Mouse (Mus musculus) myocyte (in vitro differentiated cells): ENCODE results near the gene Slc41a2. TPM values are rescaled to one million over a fixed set of nuclear protein-coding genes. Genes with fewer than 3 reads are reported as not detected.

Experiments used
- H3K27me3 ChIP-seq: one replicate; pipeline ENCODE4 v1.6.1; 2011; ENCODE audit not compliant: control insufficient read depth, insufficient read depth, insufficient read length
- H3K36me3 ChIP-seq: one replicate; pipeline ENCODE4 v1.6.1; 2011; ENCODE audit not compliant: control insufficient read depth, insufficient read depth
- H3K4me2 ChIP-seq: one replicate; pipeline ENCODE4 v1.6.1; 2011; ENCODE audit warnings: low read depth, control low read depth
- H3K4me3 ChIP-seq: one replicate; pipeline ENCODE4 v1.5.1; 2011; ENCODE audit warnings: mild to moderate bottlenecking, control low read depth, moderate library complexity
- H3K79me2 ChIP-seq: one replicate; pipeline ENCODE4 v1.6.1; 2011; ENCODE audit not compliant: control insufficient read depth, insufficient read depth
- H3ac ChIP-seq: one replicate; pipeline ENCODE4 v1.6.1; 2011; ENCODE audit not compliant: control insufficient read depth, insufficient read length
- CEBPB ChIP-seq: IDR thresholded peaks from 2 replicates; pipeline ENCODE4 v1.6.1; 2011; ENCODE audit warnings: mild to moderate bottlenecking, moderate library complexity; ENCODE audit not compliant: poor library complexity, insufficient read depth, severe bottlenecking
- E2F4 ChIP-seq: IDR thresholded peaks from one replicate; pipeline ENCODE4 v1.6.1; 2011; ENCODE audit warnings: mild to moderate bottlenecking, control low read depth, moderate library complexity; ENCODE audit not compliant: insufficient read depth
- MAX ChIP-seq: IDR thresholded peaks from one replicate; pipeline ENCODE4 v1.6.1; 2011; ENCODE audit warnings: low read depth, mild to moderate bottlenecking, control low read depth
- MYOD1 ChIP-seq, 3 experiments: IDR thresholded peaks; one replicate each; pipeline ENCODE4 v1.6.1; 2011; ENCODE audit warnings: control low read depth in 2 of 3, low read depth in 2 of 3, mild to moderate bottlenecking in 2 of 3, moderate library complexity in 1 of 3; ENCODE audit not compliant: insufficient read length in 2 of 3, control insufficient read depth in 1 of 3
- MYOG ChIP-seq, 3 experiments: IDR thresholded peaks; one replicate each; pipeline ENCODE4 v1.6.1; 2011; ENCODE audit warnings: control low read depth in 2 of 3, low read depth in 2 of 3, mild to moderate bottlenecking in 2 of 3; ENCODE audit not compliant: insufficient read length in 2 of 3, control insufficient read depth in 1 of 3, insufficient read depth in 1 of 3
- POLR2A ChIP-seq: IDR thresholded peaks from one replicate; pipeline ENCODE4 v1.6.1; 2011; ENCODE audit warnings: low read depth, mild to moderate bottlenecking, control low read depth, moderate library complexity; ENCODE audit not compliant: insufficient read length
- POLR2AphosphoS2 ChIP-seq: IDR thresholded peaks from one replicate; pipeline ENCODE4 v1.6.1; 2011; ENCODE audit warnings: low read depth, control low read depth; ENCODE audit not compliant: insufficient read length
- REST ChIP-seq: IDR thresholded peaks from one replicate; pipeline ENCODE4 v1.6.1; 2011; ENCODE audit warnings: mild to moderate bottlenecking, control low read depth, moderate library complexity; ENCODE audit not compliant: insufficient read depth, insufficient read length
- SRF ChIP-seq: IDR thresholded peaks from one replicate; pipeline ENCODE4 v1.6.1; 2011; ENCODE audit warnings: low read depth; ENCODE audit not compliant: control insufficient read depth, insufficient read length
- TCF12 ChIP-seq: IDR thresholded peaks from one replicate; pipeline ENCODE4 v1.6.1; 2011; ENCODE audit warnings: mild to moderate bottlenecking, control low read depth; ENCODE audit not compliant: poor library complexity, insufficient read depth, severe bottlenecking
- TCF3 ChIP-seq: IDR thresholded peaks from one replicate; pipeline ENCODE4 v1.6.1; 2011; ENCODE audit warnings: low read depth, control low read depth; ENCODE audit not compliant: insufficient read length
- USF1 ChIP-seq: IDR thresholded peaks from one replicate; pipeline ENCODE4 v1.6.1; 2011; ENCODE audit warnings: low read depth, mild to moderate bottlenecking, control low read depth, moderate library complexity
- polyA plus RNA-seq: library from polyadenylated mRNA; unstranded; fragments of >200 nt; fragmentation: generic; extraction: Trizol; gene quantifications from one replicate; pipeline ENCODE4 v1.2.1, GENCODE M21; 2012; ENCODE audit warnings: missing spikeins

Gene Slc41a2
- polyA plus RNA-seq, 1 experiment = 5.3 TPM

DNA sequence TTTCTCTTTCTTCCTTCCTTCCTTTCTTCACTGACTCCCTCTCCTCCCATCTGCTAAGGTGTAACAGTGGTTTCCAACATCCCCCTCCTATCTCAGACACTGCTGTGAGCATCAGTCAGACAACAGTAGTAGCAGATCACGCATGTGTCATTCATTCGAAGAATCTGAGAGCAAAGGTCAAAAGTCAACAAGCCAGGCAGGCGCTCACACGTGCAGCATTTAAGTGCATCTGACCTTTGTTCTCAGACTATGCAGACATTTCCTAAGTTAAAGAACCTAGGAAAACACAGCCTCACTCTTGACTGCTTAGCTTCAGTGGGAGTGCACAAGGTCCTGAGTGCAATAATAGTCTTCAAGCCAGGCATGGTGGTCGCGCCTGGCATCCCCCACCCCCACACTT lies 93.6 kb downstream of the Slc41a2 start:
- Histone ChIP-seq H3K36me3 (no peaks in the 10 kb centered on the region), H3K4me2 (no peak overlapping the region), H3K27me3 (no peaks in the 10 kb centered on the region), H3K79me2 (no peaks in the 10 kb centered on the region), H3ac (no peak overlapping the region), H3K4me3 (no peak overlapping the region)
- TF ChIP-seq CEBPB = no peak
- TF ChIP-seq MYOG (IDR thresholded peaks at IDR 0.05; ENCODE audit: control insufficient read depth in 1 of 3, insufficient read depth in 1 of 3, insufficient read length in 2 of 3, low read depth in 2 of 3) = no peak
- no peak for TF ChIP-seq MAX
- no peak for TF ChIP-seq POLR2A
- TF ChIP-seq SRF = no peak
- TF ChIP-seq E2F4 = no peak
- TF ChIP-seq USF1 = no peak
- no peak for TF ChIP-seq REST
- no peak for TF ChIP-seq TCF3
- no peak for TF ChIP-seq TCF12
- TF ChIP-seq MYOD1 (IDR thresholded peaks at IDR 0.05; ENCODE audit: control insufficient read depth in 1 of 3, insufficient read length in 2 of 3, low read depth in 2 of 3) = no peak
- TF ChIP-seq POLR2AphosphoS2 = no peak

DNA sequence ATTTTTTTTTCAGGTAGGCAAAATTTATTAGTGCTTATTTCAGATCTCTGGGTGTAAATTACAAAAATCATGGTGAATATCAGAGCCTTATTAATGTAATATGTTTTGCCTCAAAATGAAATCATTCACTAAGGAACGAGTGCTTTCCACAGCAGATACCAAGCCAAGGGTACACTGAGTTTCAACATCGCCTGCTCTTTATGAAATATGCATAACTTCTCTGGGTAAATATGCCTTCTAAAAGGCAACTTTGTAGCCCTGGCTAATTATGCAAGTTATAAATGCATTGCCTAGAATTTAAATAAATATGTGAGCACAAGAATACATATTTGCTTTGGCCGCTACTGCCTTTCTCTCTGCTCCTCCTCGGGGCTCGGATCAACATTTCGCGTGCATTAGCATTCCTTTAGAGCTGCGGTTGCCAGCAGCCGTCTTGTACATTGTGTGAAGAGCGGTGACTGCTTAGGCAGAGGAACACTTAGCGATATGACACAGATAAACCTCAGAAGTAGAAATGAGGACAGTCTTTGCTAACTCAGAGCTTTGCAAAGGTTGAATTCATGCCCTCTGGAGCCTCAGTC lies 95.5 kb downstream of the Slc41a2 start:
- H3ac ChIP-seq = no peak overlapping the region
- TF ChIP-seq SRF = no peak
- TF ChIP-seq MYOD1 (IDR thresholded peaks at IDR 0.05; ENCODE audit: control insufficient read depth in 1 of 3, insufficient read length in 2 of 3, low read depth in 2 of 3) = no peak
- no peak for TF ChIP-seq CEBPB
- no peak for TF ChIP-seq MAX
- TF ChIP-seq TCF12 = no peak
- no peak for TF ChIP-seq MYOG (IDR thresholded peaks at IDR 0.05; ENCODE audit: control insufficient read depth in 1 of 3, insufficient read depth in 1 of 3, insufficient read length in 2 of 3, low read depth in 2 of 3)
- TF ChIP-seq REST = no peak
- no peak for TF ChIP-seq POLR2AphosphoS2
- no peak for TF ChIP-seq POLR2A
- no peak for TF ChIP-seq E2F4
- no peak for TF ChIP-seq USF1
- no peak for TF ChIP-seq TCF3
- H3K4me3 ChIP-seq = no peak overlapping the region
- no peaks in the 10 kb centered on the region for H3K36me3 ChIP-seq
- H3K4me2 ChIP-seq = no peak overlapping the region
- no peaks in the 10 kb centered on the region for H3K27me3 ChIP-seq
- H3K79me2 ChIP-seq = no peaks in the 10 kb centered on the region

DNA sequence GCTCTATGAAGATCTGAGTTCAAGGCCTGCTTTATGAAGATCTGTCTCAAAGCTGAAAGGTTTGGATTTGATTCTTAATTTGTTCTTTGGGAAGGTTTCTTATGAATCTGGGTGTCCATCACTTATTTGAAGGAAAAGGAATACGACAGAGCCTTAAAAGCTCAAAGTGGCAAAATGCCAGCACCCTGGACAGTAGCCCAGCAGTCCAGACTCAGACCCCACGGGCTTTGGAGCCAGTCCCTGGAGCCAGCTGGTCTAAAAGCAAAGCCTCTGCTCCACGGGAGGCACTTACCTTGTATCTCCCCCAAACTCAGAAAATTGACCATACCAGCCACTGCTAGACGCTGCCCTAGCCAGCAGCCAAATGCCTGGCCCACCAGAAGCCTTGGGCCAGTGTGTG lies 103.3 kb downstream of the Slc41a2 start:
- Histone ChIP-seq H3ac (no peak overlapping the region), H3K79me2 (no peaks in the 10 kb centered on the region), H3K4me2 (no peak overlapping the region), H3K27me3 (no peaks in the 10 kb centered on the region), H3K4me3 (no peak overlapping the region), H3K36me3 (peaks cover 6% of the 10 kb centered on the region)
- TF ChIP-seq E2F4 (no peak), TCF3 (no peak), POLR2AphosphoS2 (no peak), USF1 (no peak), MAX (no peak), TCF12 (no peak), POLR2A (no peak)

DNA sequence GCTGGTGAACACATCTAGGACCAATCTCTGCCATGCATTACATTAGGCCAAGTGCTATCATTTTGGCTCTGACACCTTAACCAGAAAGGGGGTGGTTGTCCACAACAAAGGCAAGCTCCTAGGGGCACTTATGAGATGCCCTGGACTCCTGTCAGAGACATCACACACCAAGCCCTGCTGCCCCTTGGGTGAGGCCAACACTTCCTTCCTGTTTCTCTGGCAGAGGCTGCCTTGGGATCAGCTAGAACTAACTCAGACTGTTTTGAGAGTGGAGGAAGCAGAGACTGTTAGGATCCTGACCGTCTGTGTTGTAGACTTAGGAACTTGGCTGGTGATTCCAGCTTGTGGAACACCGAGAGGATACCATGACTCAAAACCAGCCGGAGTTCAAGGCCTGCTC lies 103.7 kb downstream of the Slc41a2 start:
- H3ac ChIP-seq = no peak overlapping the region
- H3K4me2 ChIP-seq = no peak overlapping the region
- no peaks in the 10 kb centered on the region for H3K79me2 ChIP-seq
- no peaks in the 10 kb centered on the region for H3K27me3 ChIP-seq
- H3K36me3 ChIP-seq = peaks cover 6% of the 10 kb centered on the region
- no peak overlapping the region for H3K4me3 ChIP-seq
- no peak for TF ChIP-seq TCF3
- no peak for TF ChIP-seq E2F4
- no peak for TF ChIP-seq POLR2AphosphoS2
- TF ChIP-seq MYOD1 (IDR thresholded peaks at IDR 0.05; ENCODE audit: control insufficient read depth in 1 of 3, insufficient read length in 2 of 3, low read depth in 2 of 3) = no peak
- no peak for TF ChIP-seq TCF12
- TF ChIP-seq MYOG (IDR thresholded peaks at IDR 0.05; ENCODE audit: control insufficient read depth in 1 of 3, insufficient read depth in 1 of 3, insufficient read length in 2 of 3, low read depth in 2 of 3) = no peak
- TF ChIP-seq POLR2A = no peak
- TF ChIP-seq SRF = no peak
- TF ChIP-seq MAX = no peak
- TF ChIP-seq USF1 = no peak
- TF ChIP-seq REST = no peak
- no peak for TF ChIP-seq CEBPB

DNA sequence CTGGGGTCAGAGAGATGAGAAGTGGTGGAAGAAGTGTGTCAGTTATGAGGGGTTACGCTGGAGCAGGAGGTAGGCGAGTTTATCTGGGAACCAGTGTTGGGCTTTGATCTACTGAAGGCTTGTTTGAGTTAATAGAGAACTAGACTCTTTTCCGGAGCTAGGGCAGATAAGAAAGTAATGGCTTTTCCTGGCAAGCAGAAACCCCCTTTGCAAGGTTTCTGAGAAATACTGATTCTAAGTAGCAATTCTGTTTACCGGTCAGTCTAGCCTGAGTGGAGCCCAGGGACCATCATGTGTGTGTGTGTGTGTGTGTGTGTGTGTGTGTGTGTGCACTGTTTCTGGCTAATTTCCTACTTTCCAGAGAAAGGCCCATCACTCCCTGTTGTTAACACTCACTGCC lies 109.1 kb downstream of the Slc41a2 start:
- TF ChIP-seq MYOG (IDR thresholded peaks at IDR 0.05; ENCODE audit: control insufficient read depth in 1 of 3, insufficient read depth in 1 of 3, insufficient read length in 2 of 3, low read depth in 2 of 3) (no peak), E2F4 (no peak), MAX (no peak), POLR2AphosphoS2 (no peak), REST (no peak), POLR2A (no peak), SRF (no peak), USF1 (no peak), CEBPB (no peak)
- H3K36me3 ChIP-seq = peaks cover 6% of the 10 kb centered on the region
- H3K27me3 ChIP-seq = no peaks in the 10 kb centered on the region
- H3ac ChIP-seq = no peak overlapping the region
- no peak overlapping the region for H3K4me2 ChIP-seq
- no peak overlapping the region for H3K4me3 ChIP-seq
- H3K79me2 ChIP-seq = no peaks in the 10 kb centered on the region
